Mouse (Mus musculus): ENCODE results near the gene Tnrc6c.

Tnrc6c gene

DNA sequence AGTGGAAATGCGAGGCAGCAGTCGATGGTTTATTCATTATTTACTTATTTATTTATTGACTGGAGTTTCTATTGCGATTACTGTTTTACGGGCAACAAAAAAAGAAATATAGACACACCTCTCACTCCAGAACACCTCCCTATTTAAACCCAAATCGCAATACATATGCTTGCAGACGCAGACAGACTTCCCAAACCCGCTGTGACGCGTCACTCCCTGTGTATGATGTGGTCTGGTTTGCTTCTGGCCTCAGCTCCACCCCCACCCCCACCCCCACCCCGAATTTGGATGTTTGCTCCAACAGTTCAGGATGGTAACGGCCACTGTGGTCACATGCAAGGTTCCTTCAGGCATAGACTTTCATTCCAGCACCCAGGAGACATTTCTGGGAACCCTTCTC lies 15.3 kb upstream of the Tnrc6c start:
- no peak for DNase-seq (ENCODE audit: low read depth)

DNA sequence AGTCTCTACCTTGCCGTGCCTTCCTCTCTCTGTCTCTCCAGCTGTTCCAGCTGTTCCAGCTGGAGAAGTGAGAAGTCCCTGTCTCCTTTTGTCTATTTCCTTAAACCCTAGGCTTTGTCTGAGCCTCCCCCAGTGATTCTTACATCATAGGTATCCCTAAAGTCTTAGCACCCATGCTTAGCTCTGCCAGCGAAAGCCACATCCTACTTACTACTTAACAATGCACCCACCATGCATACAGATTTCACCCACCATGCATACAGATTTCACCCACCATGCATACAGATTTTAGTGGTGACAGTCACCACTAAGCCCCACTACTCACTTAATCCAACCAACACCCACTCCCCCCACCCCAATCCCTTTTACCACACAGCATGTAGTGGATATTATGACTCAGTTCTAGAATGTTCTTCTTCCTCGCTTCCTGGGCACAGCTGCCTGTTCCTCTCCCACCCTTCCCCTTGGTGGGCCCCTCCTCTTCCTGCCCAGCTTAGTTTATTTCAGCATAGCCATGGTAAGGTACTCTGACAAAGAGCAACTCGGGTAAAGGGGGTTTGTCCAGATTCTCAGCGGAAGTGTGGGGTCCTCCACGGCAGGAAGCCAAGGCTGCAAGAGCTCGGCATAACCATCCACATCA lies 14.6 kb upstream of the Tnrc6c start:
- no peak for DNase-seq (ENCODE audit: low read depth)

DNA sequence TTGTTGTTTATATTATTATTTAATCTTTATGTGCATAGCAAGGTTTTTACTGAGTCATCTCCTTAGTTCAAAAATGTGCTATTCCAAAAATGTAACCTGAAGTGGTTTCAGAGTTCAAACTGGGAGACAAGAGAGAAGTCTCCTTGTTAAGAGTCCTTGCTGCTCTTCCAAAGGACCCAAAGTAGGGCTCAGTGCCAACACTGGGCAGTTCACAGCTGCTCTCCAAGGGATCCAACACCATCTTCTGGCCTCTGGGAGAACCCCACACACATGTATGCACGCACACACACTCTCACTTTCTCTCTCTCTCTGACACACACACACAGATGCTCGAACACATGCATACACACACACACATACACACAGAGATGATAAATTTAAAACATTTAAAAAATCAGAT lies 11.9 kb upstream of the Tnrc6c start:
- DNase-seq (ENCODE audit: low read depth), result no peak

DNA sequence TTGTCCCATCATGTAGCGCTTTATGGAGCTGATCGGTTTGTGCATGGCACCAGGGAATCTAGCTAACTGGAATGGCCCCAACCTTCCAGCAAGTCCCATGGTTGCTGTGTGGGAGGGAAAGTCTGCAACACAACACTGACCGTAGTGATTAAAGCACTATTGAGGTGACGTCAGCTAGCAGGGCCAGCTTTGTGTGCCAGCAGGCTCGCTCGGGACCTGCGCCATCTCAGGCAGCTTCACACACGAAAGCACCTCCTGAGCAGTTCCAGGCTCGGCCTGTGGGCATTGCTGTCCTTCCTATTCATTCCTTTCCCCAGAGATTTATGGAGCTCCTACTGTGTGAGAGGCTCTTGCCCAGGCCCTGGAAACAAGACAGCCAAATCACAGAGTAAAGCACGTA lies 10.8 kb upstream of the Tnrc6c start:
- no peak for DNase-seq (ENCODE audit: low read depth)

DNA sequence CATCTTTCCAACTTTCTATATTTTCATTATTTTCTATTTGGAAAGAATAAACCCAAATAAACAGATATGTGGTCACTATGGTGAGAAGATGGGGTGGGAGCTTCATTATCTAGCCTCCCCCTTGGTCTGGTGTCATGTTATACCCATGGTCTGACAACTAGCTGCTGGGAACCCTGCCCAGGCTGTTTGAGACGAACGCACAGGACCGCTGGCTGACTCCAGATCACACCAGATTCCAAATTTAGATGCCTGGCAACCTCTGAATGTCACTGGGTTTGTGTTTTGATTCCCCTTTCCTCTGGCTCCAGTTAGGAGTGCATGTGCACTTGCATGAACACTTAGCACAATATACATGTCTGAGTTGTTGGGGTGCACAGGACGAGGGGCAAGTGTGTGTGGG lies 7.3 kb upstream of the Tnrc6c start:
- no peak for DNase-seq (ENCODE audit: low read depth)

DNA sequence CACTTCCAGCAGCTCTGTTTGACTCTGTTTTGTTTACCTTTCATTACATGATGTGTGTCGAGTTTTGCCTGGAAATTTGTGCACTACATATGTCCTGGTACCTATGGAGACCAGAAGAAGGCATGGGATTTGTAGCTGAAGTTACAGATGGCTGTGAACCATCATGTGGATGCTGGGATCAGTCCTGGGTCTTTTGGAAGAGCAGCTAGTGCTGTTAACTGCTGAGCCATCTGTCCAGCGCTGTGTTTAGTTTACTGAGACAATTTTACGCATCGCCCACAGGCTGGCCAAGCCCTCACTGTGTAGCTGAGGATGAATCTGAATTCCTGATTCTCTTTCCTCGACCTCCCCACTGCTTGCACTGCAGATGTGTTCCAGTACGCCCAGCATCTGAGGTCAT lies 6.1 kb upstream of the Tnrc6c start:
- DNase-seq (ENCODE audit: low read depth), result no peak

DNA sequence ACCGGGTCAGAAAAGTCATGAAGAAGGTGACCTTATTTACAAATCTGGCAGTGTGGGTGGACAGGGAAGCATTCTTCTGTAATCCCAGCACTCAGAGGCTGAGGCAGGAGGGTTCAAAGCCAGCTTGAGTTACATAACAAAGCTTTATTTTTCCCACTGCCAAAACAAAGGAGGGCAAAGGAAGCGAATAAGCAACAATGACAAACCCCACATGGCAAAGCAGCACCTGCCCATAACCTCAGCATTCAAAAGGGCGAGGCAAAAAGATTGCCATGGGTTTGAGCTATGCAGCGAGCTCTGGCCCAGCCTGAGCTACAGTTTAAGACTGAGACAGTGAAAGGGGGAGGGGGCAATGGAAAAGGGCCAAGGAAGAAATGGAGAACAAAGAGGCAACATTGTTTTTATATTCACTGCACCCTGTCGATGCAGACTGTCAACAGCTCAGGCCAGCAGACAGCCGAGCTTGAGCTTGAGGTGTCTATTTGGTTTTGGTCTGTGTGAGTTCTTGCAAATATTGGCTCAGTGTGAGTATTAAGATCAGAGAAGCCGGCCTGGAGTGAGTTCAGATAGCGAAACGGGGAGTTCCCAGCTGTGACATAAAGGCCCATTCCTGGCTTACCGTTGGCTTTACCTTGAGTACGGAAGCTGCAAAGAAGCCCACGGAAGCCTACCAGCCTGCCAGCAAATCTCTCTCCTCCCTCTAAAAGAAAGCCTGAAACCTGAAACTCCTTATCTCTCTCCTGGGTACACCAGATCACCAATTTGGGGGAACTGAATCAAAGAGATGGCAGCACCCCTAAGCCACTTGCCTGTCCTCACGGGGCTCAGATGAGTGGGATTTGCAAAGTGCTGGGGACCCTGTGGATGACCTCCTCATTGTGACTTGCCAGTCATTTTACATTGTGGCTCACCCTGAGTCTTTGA lies 3.1 kb upstream of the Tnrc6c start:
- DNase-seq (ENCODE audit: low read depth), result no peak

DNA sequence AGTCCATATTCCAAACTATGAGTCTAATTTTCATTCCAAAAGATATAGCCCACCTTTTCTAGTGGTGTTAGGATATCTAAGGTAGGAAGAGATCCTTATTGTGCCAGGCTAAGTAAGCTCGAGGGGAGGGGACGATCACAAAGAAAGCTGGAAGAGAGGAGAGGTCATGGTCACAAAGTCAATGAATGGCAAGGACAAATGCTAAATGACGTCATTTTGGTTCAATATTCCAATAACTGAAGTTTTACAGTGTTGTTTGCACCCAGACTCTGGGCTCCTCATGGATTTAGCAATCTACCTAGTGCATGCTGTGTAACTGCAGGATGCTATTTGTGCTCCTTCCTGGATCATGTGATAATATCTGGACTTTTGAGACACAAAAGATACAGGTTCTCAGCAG lies 1.2 kb upstream of the Tnrc6c start:
- no peak for DNase-seq (ENCODE audit: low read depth)

DNA sequence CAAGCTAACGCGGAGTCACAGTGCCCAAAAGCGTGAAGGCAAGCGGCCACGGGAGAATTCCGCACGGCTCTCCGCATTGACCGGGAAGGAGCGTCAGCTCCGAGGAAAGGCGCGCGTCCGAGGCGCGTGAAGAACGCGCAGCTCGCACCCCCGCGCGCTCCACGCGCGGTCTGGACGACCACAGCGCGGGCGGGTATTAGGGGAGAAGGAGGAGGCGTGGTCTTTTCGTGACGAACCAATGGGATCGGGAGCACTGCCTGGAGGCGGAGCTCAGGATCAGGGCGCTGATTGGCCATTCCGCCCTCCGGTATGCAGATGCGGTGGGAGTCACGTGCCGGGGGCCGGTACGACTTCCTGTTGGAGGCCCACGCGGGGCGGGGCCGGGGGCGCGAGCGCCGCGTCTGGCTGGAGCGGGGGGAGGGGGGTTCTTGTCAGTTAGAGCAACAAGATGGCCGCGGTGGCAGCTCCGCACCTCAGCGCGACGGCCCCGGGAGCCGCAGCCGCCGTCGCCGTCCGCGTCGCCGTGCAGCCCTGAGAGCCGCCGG lies 363 bp downstream of the Tnrc6c start:
- peak; percentile 96 for DNase-seq (ENCODE audit: low read depth)

DNA sequence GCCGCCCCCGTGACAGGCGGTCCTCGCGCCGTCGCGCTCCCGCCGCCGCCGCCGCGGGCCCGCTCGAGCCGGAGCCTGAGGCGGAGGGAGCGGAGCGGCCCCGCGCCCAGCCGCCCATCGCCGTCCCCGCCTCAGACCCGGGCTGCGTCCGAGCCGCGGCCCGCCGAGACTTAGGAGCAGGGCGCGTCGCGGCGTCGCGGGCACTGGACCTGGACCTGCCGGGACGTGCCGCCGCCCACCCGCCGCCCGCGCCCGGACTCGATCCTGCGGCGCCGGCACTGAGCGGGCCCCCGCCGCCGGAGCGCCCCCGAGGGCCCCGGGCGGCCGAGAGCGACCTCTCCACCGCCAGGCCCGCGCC lies 824 bp downstream of the Tnrc6c start:
- no peak for DNase-seq (ENCODE audit: low read depth)

DNA sequence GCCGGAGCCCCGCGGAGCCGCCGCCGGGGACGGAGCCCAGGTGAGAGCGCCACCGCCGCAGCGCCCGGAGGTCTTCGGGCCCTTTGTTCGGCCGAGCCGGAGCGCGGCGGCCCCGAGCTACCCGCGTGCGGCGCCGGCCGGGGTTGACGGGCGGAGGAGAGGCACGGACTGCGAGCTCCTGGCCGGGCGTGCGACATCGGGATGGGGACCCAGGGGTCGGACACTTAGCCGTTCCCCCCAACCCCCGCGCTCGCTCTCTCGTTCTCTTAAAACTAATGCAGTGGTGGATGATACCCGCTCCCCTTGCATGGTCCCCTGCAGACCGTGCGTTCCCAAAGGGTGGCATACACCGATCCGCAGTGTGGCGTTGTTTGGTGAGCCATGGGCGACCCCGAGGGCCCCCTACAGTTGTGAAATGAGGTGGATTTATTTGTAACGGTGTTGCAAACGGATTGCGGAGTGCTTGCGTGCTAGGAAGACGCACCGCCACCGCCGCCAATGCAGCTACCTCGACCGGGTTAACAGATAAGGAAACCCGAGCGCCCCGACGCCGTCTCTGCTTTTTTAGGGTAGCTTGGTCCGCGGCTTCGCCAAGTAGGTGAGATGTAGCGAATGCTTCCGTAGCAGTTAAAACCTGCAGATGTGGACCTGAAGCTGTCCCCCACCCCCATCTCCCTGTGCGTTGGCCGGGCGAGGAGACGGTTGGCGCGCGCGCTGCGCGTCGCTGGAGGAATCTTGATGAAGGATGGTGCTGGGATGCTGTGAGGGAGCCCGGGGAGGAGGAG lies 1.4 kb downstream of the Tnrc6c start:
- DNase-seq (ENCODE audit: low read depth), result peak; percentile 39

DNA sequence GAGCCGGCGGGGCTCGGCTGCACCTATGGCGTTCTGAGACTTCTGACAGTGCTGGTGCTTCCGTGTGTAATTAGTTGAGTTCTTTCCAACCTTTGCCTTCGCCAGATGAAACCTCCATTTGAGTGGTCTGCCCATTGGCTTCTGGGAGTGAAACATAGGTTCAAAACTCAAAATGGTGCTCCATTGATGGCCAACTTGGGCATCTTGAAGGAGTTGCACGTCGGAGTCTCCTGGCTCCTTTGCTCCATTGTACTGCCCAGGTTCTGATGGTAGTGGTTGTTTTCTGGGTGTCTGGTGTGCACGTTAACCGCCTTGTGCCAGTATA lies 1.9 kb downstream of the Tnrc6c start:
- peak; percentile 37 for DNase-seq (ENCODE audit: low read depth)

DNA sequence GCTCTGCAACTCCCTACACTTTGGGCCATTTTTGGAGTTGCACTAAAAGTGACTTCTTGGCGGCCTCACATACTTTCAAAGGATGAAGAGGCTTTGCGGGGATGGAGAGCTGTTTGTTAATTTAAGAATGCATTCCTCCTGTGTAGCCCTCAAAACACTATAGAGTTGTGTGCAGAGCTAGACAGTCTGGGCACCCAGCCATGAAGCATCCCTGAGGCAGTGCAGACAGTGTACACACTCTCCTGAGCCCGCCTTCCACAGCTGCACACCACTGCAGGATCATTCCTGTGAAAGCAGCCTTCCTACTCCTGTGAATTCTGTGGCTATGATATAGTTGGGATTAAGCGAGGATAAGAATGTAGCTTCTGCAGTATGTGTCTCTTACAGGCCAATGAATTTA lies 4.9 kb downstream of the Tnrc6c start:
- no peak for DNase-seq (ENCODE audit: low read depth)

DNA sequence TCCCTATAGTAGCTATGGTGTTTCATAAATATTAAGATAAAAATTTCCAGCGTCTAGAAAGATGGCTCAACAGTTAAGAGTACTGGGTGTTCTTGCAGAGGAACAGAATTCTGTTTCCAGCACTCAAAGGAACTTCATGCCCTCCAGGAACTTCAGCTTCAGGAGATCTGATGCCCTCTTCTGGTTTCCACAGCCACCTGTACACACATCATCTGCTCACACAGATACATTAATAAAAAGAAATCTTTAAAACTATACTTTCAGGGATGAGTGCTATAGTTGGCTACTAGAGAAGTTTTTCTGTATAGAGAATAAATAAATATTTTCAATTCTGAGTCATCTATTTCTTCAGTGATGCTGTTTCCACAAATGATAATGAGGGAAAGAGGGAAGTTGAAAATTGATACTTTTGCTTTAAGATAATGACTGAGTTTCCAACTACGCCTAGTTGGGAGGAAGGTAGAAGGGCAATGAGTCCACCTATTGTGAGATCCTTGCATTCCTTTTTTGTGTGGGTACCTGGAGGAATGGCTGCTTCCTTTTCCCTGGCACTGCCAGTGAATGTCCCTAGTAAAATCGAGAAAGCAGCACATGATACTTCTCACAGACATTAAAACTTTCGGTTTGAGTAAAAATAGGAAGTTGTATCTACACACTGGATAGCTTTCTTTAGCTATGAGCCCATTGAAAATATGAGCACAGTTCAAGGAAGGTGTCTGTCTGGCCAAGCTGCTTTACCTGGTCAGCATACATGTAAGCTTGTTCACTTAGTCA lies 9.1 kb downstream of the Tnrc6c start:
- DNase-seq (ENCODE audit: low read depth), result no peak

DNA sequence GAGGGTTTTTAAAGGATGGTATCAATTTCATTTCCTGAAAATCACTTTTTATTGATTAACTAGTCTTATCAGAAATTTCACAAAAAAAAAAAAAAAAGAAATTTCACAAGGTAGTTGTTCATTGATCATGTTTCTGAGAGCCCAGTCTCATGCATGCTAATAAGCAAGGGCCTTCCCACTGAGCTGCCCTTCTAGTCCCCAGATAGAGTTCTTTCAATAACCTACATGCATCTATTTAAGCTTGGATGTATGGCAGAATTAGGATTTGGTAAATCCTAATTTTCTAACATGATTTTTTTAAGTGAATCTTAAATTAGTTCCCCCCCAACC lies 9.7 kb downstream of the Tnrc6c start:
- no peak for DNase-seq (ENCODE audit: low read depth)

DNA sequence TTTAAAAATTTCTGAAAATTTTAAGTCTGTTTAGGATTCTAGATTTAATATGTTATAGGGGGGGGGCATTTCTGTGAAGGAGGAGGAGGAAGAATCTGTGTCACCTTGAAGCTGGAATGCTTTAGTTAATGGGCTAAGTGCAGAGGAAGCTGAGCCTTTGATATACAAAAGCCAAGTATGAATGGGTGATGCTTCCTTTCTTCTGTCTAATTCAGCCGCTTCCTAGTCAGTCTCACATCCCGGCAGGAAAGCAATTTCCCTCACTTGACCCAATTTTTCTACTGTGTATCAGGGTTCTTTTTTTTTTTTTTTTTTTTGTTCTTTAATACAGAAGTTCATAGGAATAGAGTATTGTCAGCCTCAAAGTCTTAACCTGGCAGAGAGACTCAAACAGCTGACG lies 11.1 kb downstream of the Tnrc6c start:
- DNase-seq (ENCODE audit: low read depth), result no peak

DNA sequence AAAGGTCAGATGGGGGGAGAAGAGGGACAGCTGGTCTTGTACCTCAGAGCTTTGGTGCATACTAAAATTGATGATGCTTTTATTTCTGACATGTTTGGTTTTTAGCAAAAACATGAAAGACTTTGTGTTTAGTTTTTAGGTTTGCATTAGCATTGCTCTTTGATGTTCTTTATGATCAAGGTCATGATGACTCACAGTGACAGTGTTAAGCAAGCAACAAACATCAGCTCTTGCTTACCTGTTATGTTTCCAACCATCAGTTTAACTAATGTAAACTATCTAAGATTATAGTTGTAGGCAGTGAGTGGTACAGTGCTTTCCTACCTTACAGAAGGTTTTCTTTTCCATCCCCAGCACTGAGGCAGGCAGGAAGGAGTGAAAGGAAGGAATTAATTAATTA lies 12.5 kb downstream of the Tnrc6c start:
- DNase-seq (ENCODE audit: low read depth), result no peak

DNA sequence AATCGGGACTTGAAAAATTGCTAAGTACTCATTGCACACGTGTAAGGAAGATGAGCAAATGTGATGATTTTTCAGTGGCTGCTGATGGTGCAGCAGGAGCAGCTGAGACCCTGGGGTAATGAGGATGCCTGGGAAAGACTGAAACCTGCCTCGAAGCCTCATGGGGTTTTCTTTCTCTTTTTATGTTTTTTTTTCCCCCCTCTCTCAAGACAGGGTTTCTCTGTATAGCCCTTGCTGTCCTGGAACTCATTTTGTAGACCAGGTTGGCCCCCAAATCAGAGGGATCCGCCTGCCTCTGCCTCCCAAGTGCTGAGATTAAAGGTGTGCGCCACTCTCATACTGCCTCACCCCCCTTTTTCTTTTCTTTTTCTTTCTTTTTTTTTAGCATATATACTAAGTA lies 13.1 kb downstream of the Tnrc6c start:
- DNase-seq (ENCODE audit: low read depth), result no peak

DNA sequence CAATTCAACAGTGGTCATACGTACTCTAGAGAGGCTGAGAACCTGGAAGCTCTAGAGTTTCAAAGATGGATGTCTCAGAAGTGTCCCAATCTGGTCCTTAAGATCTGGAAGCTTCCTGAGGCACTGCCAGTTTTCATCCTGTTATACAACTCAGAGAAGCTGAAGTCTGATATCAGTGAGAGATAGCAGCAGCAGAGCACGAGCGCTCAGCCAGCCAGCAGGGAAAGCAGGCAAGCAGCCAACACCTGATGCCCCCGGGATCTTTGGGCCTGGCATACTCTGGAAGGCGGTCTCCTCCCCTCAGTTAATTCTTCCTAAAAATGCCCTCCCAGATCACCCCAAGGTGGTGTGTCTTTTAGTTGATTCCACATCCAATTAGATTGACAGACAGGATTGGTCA lies 13.7 kb downstream of the Tnrc6c start:
- DNase-seq (ENCODE audit: low read depth), result no peak

DNA sequence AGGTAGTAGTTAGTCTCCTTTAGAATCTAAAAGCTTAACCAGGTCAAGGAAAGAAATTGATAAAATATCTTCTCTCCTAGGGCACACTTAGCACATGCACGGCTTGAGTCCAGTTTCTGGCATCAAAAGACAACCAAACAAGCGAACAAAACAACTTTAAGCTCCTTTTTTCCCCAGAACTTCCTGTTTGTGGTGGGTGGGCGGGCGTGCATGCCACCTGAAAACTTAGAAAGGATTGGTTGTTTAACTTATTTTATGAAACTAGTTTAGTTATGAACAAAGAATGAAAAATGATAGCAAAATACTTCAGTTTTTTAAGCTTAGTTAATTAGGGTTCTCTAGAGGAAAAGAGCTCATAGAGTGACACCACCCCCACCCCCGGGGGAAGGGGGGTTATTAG lies 17.5 kb downstream of the Tnrc6c start:
- DNase-seq (ENCODE audit: low read depth), result no peak

DNA sequence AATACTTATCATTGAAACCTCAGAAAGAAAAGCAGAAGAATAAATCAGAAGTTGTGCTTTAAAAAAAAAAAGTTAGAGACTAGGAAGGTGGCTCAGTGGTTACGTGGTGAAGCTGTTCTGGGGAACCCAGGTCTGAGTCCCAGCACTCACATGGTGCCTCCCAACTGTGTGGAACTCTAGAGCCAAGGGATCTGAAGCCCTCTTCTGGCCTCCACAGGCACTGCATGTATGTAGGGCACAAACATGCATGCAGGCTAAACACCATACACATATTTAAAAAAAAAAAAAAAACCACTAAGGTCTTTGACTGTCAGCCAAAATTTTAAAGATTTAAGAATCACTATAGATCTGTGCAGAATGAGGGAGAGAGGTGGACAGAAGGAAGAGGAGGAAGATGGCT lies 20.4 kb downstream of the Tnrc6c start:
- DNase-seq (ENCODE audit: low read depth), result no peak

DNA sequence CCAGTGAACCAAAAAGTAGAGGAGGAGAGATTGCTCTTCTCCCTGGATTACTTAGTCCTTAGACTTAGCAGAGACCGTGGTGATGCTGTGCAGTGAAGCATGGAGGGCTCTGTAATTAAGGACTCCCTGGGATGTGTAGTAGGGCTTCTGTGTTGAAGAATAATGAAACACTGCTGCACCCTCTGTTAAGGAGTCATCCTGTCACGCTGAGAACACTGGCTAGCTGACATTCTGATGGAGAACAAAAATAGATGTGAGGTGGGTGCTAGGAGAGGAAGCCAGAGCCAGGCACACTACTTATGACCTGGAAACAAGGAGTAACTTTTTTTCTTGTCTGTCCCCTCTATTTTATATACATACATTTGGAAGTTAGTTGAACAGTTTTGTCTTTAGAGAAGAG lies 22.6 kb downstream of the Tnrc6c start:
- DNase-seq (ENCODE audit: low read depth), result no peak
